Comparison of ENCODE assay signal across 13 mouse cellular contexts in the genomic region with DNA sequence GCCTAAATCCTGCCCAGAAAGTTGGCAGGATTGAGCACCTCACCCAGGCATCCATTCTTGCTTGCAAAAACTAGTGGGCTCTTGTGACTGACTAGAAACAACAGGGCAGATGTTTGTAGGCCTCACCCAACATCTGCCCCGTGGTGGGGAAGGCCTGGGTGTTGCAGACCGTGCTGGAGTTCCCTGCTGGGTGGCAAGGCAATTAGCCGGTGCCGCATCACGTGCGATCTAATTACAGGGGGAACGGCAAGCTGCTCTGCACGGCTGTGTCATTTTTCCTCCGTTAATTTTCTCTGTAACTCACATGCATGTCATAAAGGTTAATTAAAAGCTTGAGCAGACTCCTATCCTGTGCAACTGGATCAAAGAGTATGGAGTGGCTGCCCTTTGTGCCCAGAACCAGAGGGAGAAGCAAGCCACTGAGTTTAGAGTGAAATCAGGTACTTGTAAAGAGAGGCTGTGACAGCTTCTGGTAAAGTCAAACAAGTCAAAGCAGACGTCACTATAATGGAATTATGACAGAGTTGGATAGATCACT.
DNase-seq lines count a peak whose midpoint lies in the region; ATAC-seq and TF ChIP-seq lines count a peak whose summit lies in the region.
"Had no signal": no experiment of that assay in that cellular context is flagged by ENCODE, and none has a peak within 500 bp of the region (broad histone marks: within the 10 kb centered on the region; RNA-seq: fewer than 3 reads in every experiment).

No protein-coding gene starts in this region.

- no peak overlapping the region for H3K4me3 ChIP-seq in hindbrain, embryonic 15.5 days
- H3K4me3 ChIP-seq in hindbrain, embryonic 10.5 days, result no peak overlapping the region
- no peak overlapping the region for H3K4me3 ChIP-seq in forebrain, embryonic 11.5 days (ENCODE audit: low read depth, low read length)
- H3K4me3 ChIP-seq in intestine, postnatal 0 days (ENCODE audit: low read depth, low read length), result no peak overlapping the region
- H3K4me3 ChIP-seq: heart, embryonic 15.5 days; megakaryocyte, embryonic 14.5 days had no signal

- no peak for TF ChIP-seq CTCF in intestine, postnatal 0 days (IDR thresholded peaks at IDR 0.05; ENCODE audit: low read depth)

- WGBS in hindbrain, embryonic 15.5 days, result 42% methylated on average over 10 of the region's 10 CpGs
- WGBS in hindbrain, embryonic 10.5 days, result 67% methylated on average over 10 of the region's 10 CpGs
- 49% methylated on average over 10 of the region's 10 CpGs for WGBS in forebrain, embryonic 11.5 days
- WGBS in intestine, postnatal 0 days, result 32% methylated on average over 10 of the region's 10 CpGs

- no peak overlapping the region for H3K4me2 ChIP-seq in hindbrain, embryonic 15.5 days
- no peak overlapping the region for H3K4me2 ChIP-seq in forebrain, embryonic 11.5 days (ENCODE audit: low read depth, low read length, severe bottlenecking)
- peak overlapping the region; percentile 22; the same call in 1 of the 2 replicates for H3K4me2 ChIP-seq in intestine, postnatal 0 days (replicated peaks; ENCODE audit: low read depth)
- H3K4me2 ChIP-seq: heart, embryonic 15.5 days had no signal

- no peaks in the 10 kb centered on the region for H3K9me3 ChIP-seq in hindbrain, embryonic 15.5 days
- H3K9me3 ChIP-seq in hindbrain, embryonic 10.5 days, result no peaks in the 10 kb centered on the region
- no peaks in the 10 kb centered on the region for H3K9me3 ChIP-seq in forebrain, embryonic 11.5 days (ENCODE audit: control insufficient read depth, low read length)
- no peaks in the 10 kb centered on the region for H3K9me3 ChIP-seq in intestine, postnatal 0 days (ENCODE audit: control insufficient read depth)
- H3K9me3 ChIP-seq: heart, embryonic 15.5 days had no signal

- H3K36me3 ChIP-seq in hindbrain, embryonic 15.5 days, result no peaks in the 10 kb centered on the region
- H3K36me3 ChIP-seq in hindbrain, embryonic 10.5 days, result no peaks in the 10 kb centered on the region
- no peaks in the 10 kb centered on the region for H3K36me3 ChIP-seq in forebrain, embryonic 11.5 days (ENCODE audit: control insufficient read depth, insufficient read depth, low read length)
- H3K36me3 ChIP-seq in intestine, postnatal 0 days (ENCODE audit: control insufficient read depth, insufficient read depth), result no peaks in the 10 kb centered on the region
- H3K36me3 ChIP-seq: heart, embryonic 15.5 days had no signal

- no peaks in the 10 kb centered on the region for H3K27me3 ChIP-seq in hindbrain, embryonic 15.5 days
- H3K27me3 ChIP-seq in hindbrain, embryonic 10.5 days (ENCODE audit: insufficient read depth, poor library complexity, severe bottlenecking), result no peaks in the 10 kb centered on the region
- H3K27me3 ChIP-seq in forebrain, embryonic 11.5 days (ENCODE audit: control insufficient read depth, insufficient read depth, low read length), result no peaks in the 10 kb centered on the region
- no peaks in the 10 kb centered on the region for H3K27me3 ChIP-seq in intestine, postnatal 0 days (replicated peaks; ENCODE audit: control insufficient read depth, insufficient read depth, low read length)
- H3K27me3 ChIP-seq: heart, embryonic 15.5 days had no signal

- no peak for DNase-seq in hindbrain, embryonic 10.5 days (ENCODE audit: low spot score)
- DNase-seq in MN1 (ENCODE audit: low spot score), result peak; percentile 56
- DNase-seq in forebrain, embryonic 11.5 days (ENCODE audit: low spot score), result peak; percentile 63
- no peak for DNase-seq in right cerebral cortex, postnatal 36 days (ENCODE audit: low spot score in 2 of 2)
- no peak for DNase-seq in spleen, postnatal 4 days (ENCODE audit: low spot score in 2 of 2)
- DNase-seq in embryo, embryonic 10 days (ENCODE audit: low spot score), result no peak
- DNase-seq: gastrocnemius, postnatal 36 days; thymus, postnatal 36 days had no signal

- H3K27ac ChIP-seq in hindbrain, embryonic 15.5 days (replicated peaks), result no peak overlapping the region; the same call in 1 of the 2 replicates
- no peak overlapping the region for H3K27ac ChIP-seq in hindbrain, embryonic 10.5 days
- H3K27ac ChIP-seq in forebrain, embryonic 11.5 days (ENCODE audit: low read depth, low read length), result no peak overlapping the region
- H3K27ac ChIP-seq in intestine, postnatal 0 days (ENCODE audit: low read depth, low read length), result no peak overlapping the region
- H3K27ac ChIP-seq: heart, embryonic 15.5 days; liver, embryonic 14.5 days had no signal

- H3K9ac ChIP-seq in hindbrain, embryonic 15.5 days, result no peak overlapping the region
- H3K9ac ChIP-seq in forebrain, embryonic 11.5 days (ENCODE audit: low read length), result no peak overlapping the region
- no peak overlapping the region for H3K9ac ChIP-seq in intestine, postnatal 0 days (ENCODE audit: low read depth, low read length)
- H3K9ac ChIP-seq: heart, embryonic 15.5 days; liver, embryonic 14.5 days had no signal

- peak; percentile 65; the same call in 1 of the 2 replicates for ATAC-seq in hindbrain, embryonic 15.5 days (ENCODE audit: low FRiP score, low read depth)
- ATAC-seq in forebrain, embryonic 11.5 days (replicated peaks; ENCODE audit: low FRiP score), result peak; percentile 36; the same call in 1 of the 2 replicates
- ATAC-seq in intestine, postnatal 0 days, result peak; percentile 65

- peaks cover 15% of the 10 kb centered on the region for H3K4me1 ChIP-seq in hindbrain, embryonic 15.5 days (replicated peaks)
- H3K4me1 ChIP-seq in hindbrain, embryonic 10.5 days (replicated peaks), result no peaks in the 10 kb centered on the region
- peaks cover 5% of the 10 kb centered on the region; the same call in 1 of the 2 replicates for H3K4me1 ChIP-seq in forebrain, embryonic 11.5 days (replicated peaks; ENCODE audit: control insufficient read depth, insufficient read depth, low read length)
- peaks cover 15% of the 10 kb centered on the region for H3K4me1 ChIP-seq in intestine, postnatal 0 days (replicated peaks; ENCODE audit: control insufficient read depth, insufficient read depth, low read length)

Comparison
In these comparisons a context has a peak if more than half of its experiments do, and no peak if none do; other contexts are left out.
1. DNase-seq: peak in MN1 (single experiment) and forebrain, embryonic 11.5 days (single experiment); none in hindbrain, embryonic 10.5 days (single experiment), right cerebral cortex, postnatal 36 days (0 of 2), spleen, postnatal 4 days (0 of 2) and embryo, embryonic 10 days (single experiment).
2. Peak in every context shown above with its lines, with median percentiles within 50 percentile points of each other: ATAC-seq.